In genomic region chr4:151103646-151104045, GRCm38 (mm10) we compare ENCODE assay signal across 16 mouse cellular contexts. TPM values are rescaled to one million over a fixed set of nuclear protein-coding genes. Genes with fewer than 3 reads are reported as not detected.
DNase-seq lines count a peak whose midpoint lies in the region; TF ChIP-seq lines count a peak whose summit lies in the region.
"Had no signal": no experiment of that assay in that cellular context is flagged by ENCODE, and none has a peak within 500 bp of the region (broad histone marks: within the 10 kb centered on the region; RNA-seq: fewer than 3 reads in every experiment).

No protein-coding gene starts in this region.

- H3K4me1 ChIP-seq in heart, embryonic 10.5 days, result peaks cover 54% of the 10 kb centered on the region

- peak overlapping the region; percentile 67; the same call in 1 of the 2 replicates for H3K27ac ChIP-seq in heart, embryonic 10.5 days
- H3K27ac ChIP-seq in left cerebral cortex, adult 2 months, result peak overlapping the region; percentile 28; the same call in 1 of the 2 replicates
- H3K27ac ChIP-seq: embryonic facial prominence, embryonic 13.5 days; kidney, embryonic 15.5 days had no signal

- intact Hi-C loops in left cerebral cortex, adult 2 months (cut with DNase I), result no loop called here

- no peak for TF ChIP-seq CTCF in left cerebral cortex, adult 2 months (IDR thresholded peaks at IDR 0.05)

- no peaks in the 10 kb centered on the region for H3K36me3 ChIP-seq in heart, embryonic 10.5 days
- H3K36me3 ChIP-seq: embryonic facial prominence, embryonic 13.5 days; kidney, embryonic 15.5 days had no signal

- no peak overlapping the region for H3K4me3 ChIP-seq in heart, embryonic 10.5 days
- no peak overlapping the region; the same call in 1 of the 2 replicates for H3K4me3 ChIP-seq in left cerebral cortex, adult 2 months
- H3K4me3 ChIP-seq: embryonic facial prominence, embryonic 13.5 days; kidney, embryonic 15.5 days had no signal

- DNase-seq in heart, embryonic 10.5 days (ENCODE audit: low spot score), result no peak
- DNase-seq in heart, postnatal 4 days, result no peak
- no peak for DNase-seq in left cerebral cortex, adult 2 months (ENCODE audit: extremely low spot score in 1 of 2, low spot score in 2 of 2)
- no peak for DNase-seq in left cerebral cortex, adult 11 months (ENCODE audit: low spot score)
- DNase-seq in cerebellum, postnatal 36 days, result peak; percentile 32 to 55
- peak; percentile 58 for DNase-seq in layer of hippocampus, adult 9-10 months (ENCODE audit: low spot score)
- no peak for DNase-seq in frontal cortex, postnatal 25 days (ENCODE audit: low spot score in 2 of 2)
- DNase-seq: right cerebral cortex, postnatal 14 days; thymus, postnatal 4 days had no signal

- H3K27me3 ChIP-seq in heart, embryonic 10.5 days (ENCODE audit: insufficient read depth, poor library complexity, severe bottlenecking), result peaks cover 15% of the 10 kb centered on the region

- no peaks in the 10 kb centered on the region for H3K9me3 ChIP-seq in heart, embryonic 10.5 days
- H3K9me3 ChIP-seq: embryonic facial prominence, embryonic 13.5 days had no signal

- WGBS in heart, embryonic 10.5 days, result 76% methylated on average over 11 of the region's 11 CpGs

RNA-seq across cellular contexts. Expression of gene Gm13090, which starts 14.3 kb away (rescaled TPM):
- not detected in 2 replicates for polyA plus RNA-seq in heart, embryonic 10.5 days (2016; fragmentation: Nextera tagmentation; extraction: Ambion mirVana)
- total RNA-seq in heart, postnatal 4 days (2021), result not detected
- total RNA-seq in left cerebral cortex, adult 2 months (2021), result not detected
- total RNA-seq: adrenal gland, adult 18-20 months; left cerebral cortex, adult 8-10 months; liver, adult 2 months; neutrophil, adult 5-6 weeks had no signal
- polyA plus RNA-seq: embryonic facial prominence, embryonic 13.5 days; kidney, embryonic 15.5 days; liver, adult 2 months; lung, postnatal 0 days had no signal

RNA-seq across cellular contexts. Expression of gene Vamp3, which starts 45.9 kb away (rescaled TPM):
- polyA plus RNA-seq in heart, embryonic 10.5 days (2016; fragmentation: Nextera tagmentation; extraction: Ambion mirVana), result 105 and 113 TPM in 2 replicates
- 10 to 100 TPM; 83.2 to 86.2 TPM for total RNA-seq in heart, postnatal 4 days (2021)
- 10 to 100 TPM; 29.6 to 32.5 TPM for total RNA-seq in left cerebral cortex, adult 2 months (2021)

RNA-seq across cellular contexts. Expression of gene Per3, which starts 59.2 kb away (rescaled TPM):
- polyA plus RNA-seq in heart, embryonic 10.5 days (2016; fragmentation: Nextera tagmentation; extraction: Ambion mirVana), result 5.6 and 7.0 TPM in 2 replicates
- 10 to 100 TPM; 12.0 to 12.9 TPM for total RNA-seq in heart, postnatal 4 days (2021)
- 10 to 100 TPM; 25.1 to 29.9 TPM for total RNA-seq in left cerebral cortex, adult 2 months (2021)

Comparison
In these comparisons a context has a peak if more than half of its experiments do, and no peak if none do; other contexts are left out.
1. DNase-seq: peak in cerebellum, postnatal 36 days (2 of 2) and layer of hippocampus, adult 9-10 months (single experiment); none in heart, embryonic 10.5 days (single experiment), heart, postnatal 4 days (single experiment), left cerebral cortex, adult 2 months (0 of 2), left cerebral cortex, adult 11 months (single experiment) and frontal cortex, postnatal 25 days (0 of 2).